Mouse (Mus musculus) stomach, postnatal 0 days (tissue): ENCODE measurements around the gene Dpy19l1. TPM values are rescaled to one million over a fixed set of nuclear protein-coding genes. Genes with fewer than 3 reads are reported as not detected.

Experiments used
- ATAC-seq: fragments of 200-750 bp; cut with Nextera tagmentation; 2 replicates; pipeline ENCODE4 v1.8.0; 2017; ENCODE audit not compliant: low FRiP score, low TSS enrichment
- DNase-seq: peaks from one replicate; pipeline ENCODE4 v3.0.0-alpha.2; 2016; ENCODE audit warnings: low spot score
- H3K27ac ChIP-seq: fragments of 300-500 bp; sonication (generic); replicated peaks from 2 replicates; pipeline ENCODE4 v1.5.1; 2014; ENCODE audit warnings: mild to moderate bottlenecking, control low read depth
- H3K27me3 ChIP-seq: fragments of 300-500 bp; sonication (generic); 2 replicates; pipeline ENCODE4 v1.6.1; 2014; ENCODE audit warnings: low read length; ENCODE audit not compliant: control insufficient read depth, insufficient read depth
- H3K36me3 ChIP-seq: fragments of 300-500 bp; sonication (generic); 2 replicates; pipeline ENCODE4 v1.6.1; 2014; ENCODE audit warnings: low read length, mixed read lengths; ENCODE audit not compliant: control insufficient read depth, insufficient read depth
- H3K4me1 ChIP-seq: fragments of 300-500 bp; sonication (generic); replicated peaks from 2 replicates; pipeline ENCODE4 v1.6.1; 2014; ENCODE audit warnings: antibody characterized with exemption; ENCODE audit not compliant: control insufficient read depth, insufficient read depth
- H3K4me2 ChIP-seq: fragments of 300-500 bp; sonication (generic); replicated peaks from 2 replicates; pipeline ENCODE4 v1.6.1; 2014; ENCODE audit warnings: low read depth, mild to moderate bottlenecking, control low read depth, moderate library complexity
- H3K4me3 ChIP-seq: fragments of 300-500 bp; sonication (generic); 2 replicates; pipeline ENCODE4 v1.5.1; 2014; ENCODE audit warnings: low read depth, low read length, control low read depth
- H3K9ac ChIP-seq: fragments of 300-500 bp; sonication (generic); 2 replicates; pipeline ENCODE4 v1.6.1; 2014; ENCODE audit warnings: mild to moderate bottlenecking, low read length, control low read depth, mixed read lengths
- H3K9me3 ChIP-seq: fragments of 300-500 bp; sonication (generic); 2 replicates; pipeline ENCODE4 v1.6.1; 2016; ENCODE audit warnings: low read length; ENCODE audit not compliant: control insufficient read depth
- CTCF ChIP-seq: IDR thresholded peaks from 2 replicates; pipeline ENCODE4 v1.5.1; 2016; ENCODE audit warnings: antibody characterized with exemption, low read depth, mild to moderate bottlenecking, moderate library complexity
- EP300 ChIP-seq: optimal IDR thresholded peaks from 2 replicates; pipeline ENCODE3; 2016; ENCODE audit warnings: antibody characterized with exemption
- WGBS: fragments of 180-500 bp; shearing (Covaris S2); extraction: QIAGEN DNeasy Blood & Tissue Kit; methylation state at CpG from one replicate; pipeline ENCODE4 v1.1.7; 2014; 5-methylcytosine and 5-hydroxymethylcytosine counted together
- polyA plus RNA-seq: library from polyadenylated mRNA; unstranded; fragments of >200 nt; fragmentation: Nextera tagmentation; extraction: Ambion mirVana; gene quantifications from 2 replicates; pipeline ENCODE4 v1.2.1, GENCODE M21; 2015

Dpy19l1 gene
- polyA plus RNA-seq, 1 experiment from 2014 or later = 5.2 TPM

- no peak overlapping the region for H3K27ac ChIP-seq
These were observed 84.7 kb downstream of the Dpy19l1 start for GRCm38 (mm10) chr9:24418281-24418680.

GRCm38 (mm10) chr9:24411483-24411882 is 91.5 kb downstream of the Dpy19l1 start:
- Histone ChIP-seq H3K36me3 (0 out of 2 replicates have a peak, but pooled peaks cover 8% of the 10 kb centered on the region), H3K4me3 (no peak overlapping the region), H3K4me1 (no peaks in the 10 kb centered on the region), H3K4me2 (no peak overlapping the region), H3K9ac (no peak overlapping the region), H3K9me3 (no peaks in the 10 kb centered on the region), H3K27ac (no peak overlapping the region), H3K27me3 (no peaks in the 10 kb centered on the region)
- TF ChIP-seq EP300 (no peak), CTCF (no peak)
- DNase-seq (no peak), ATAC-seq (no peak)
- 93% methylated on average over 8 of the region's 8 CpGs for WGBS

More at GRCm38 (mm10) chr9:24418281-24418680, 84.7 kb downstream of the Dpy19l1 start:
- Histone ChIP-seq H3K4me3 (no peak overlapping the region), H3K9ac (no peak overlapping the region), H3K4me2 (no peak overlapping the region), H3K9me3 (no peaks in the 10 kb centered on the region), H3K36me3 (0 out of 2 replicates have a peak, but pooled peaks cover 4% of the 10 kb centered on the region), H3K27me3 (no peaks in the 10 kb centered on the region), H3K4me1 (no peaks in the 10 kb centered on the region)
- 91% methylated on average over 5 of the region's 5 CpGs for WGBS
- DNase-seq (no peak), ATAC-seq (no peak)
- TF ChIP-seq CTCF (no peak), EP300 (no peak)

- 94% methylated on average over 1 of the region's 1 CpGs for WGBS
- no peak for TF ChIP-seq EP300
- no peak for TF ChIP-seq CTCF
- no peak for ATAC-seq
These were observed 92.5 kb downstream of the Dpy19l1 start for GRCm38 (mm10) chr9:24410439-24410838.

GRCm38 (mm10) chr9:24407992-24408391 is 94.9 kb downstream of the Dpy19l1 start:
- Histone ChIP-seq H3K4me3 (no peak overlapping the region), H3K9me3 (no peaks in the 10 kb centered on the region), H3K4me1 (no peaks in the 10 kb centered on the region), H3K9ac (no peak overlapping the region), H3K27me3 (no peaks in the 10 kb centered on the region), H3K36me3 (0 out of 2 replicates have a peak, but pooled peaks cover 4% of the 10 kb centered on the region), H3K4me2 (no peak overlapping the region), H3K27ac (no peak overlapping the region)
- WGBS = 70% methylated on average over 3 of the region's 3 CpGs
- no peak for ATAC-seq
- DNase-seq = no peak
- no peak for TF ChIP-seq CTCF
- TF ChIP-seq EP300 = no peak

More at GRCm38 (mm10) chr9:24410439-24410838, 92.5 kb downstream of the Dpy19l1 start:
- no peak overlapping the region for H3K27ac ChIP-seq
- 0 out of 2 replicates have a peak, but pooled peaks cover 8% of the 10 kb centered on the region for H3K36me3 ChIP-seq
- no peak overlapping the region for H3K9ac ChIP-seq
- no peaks in the 10 kb centered on the region for H3K27me3 ChIP-seq
- DNase-seq = no peak
- no peak overlapping the region for H3K4me3 ChIP-seq
- no peaks in the 10 kb centered on the region for H3K4me1 ChIP-seq
- H3K4me2 ChIP-seq = no peak overlapping the region
- no peaks in the 10 kb centered on the region for H3K9me3 ChIP-seq

GRCm38 (mm10) chr9:24394146-24394545 is 108.8 kb downstream of the Dpy19l1 start:
- Histone ChIP-seq H3K36me3 (no peaks in the 10 kb centered on the region), H3K9ac (no peak overlapping the region), H3K27ac (no peak overlapping the region), H3K4me1 (no peaks in the 10 kb centered on the region), H3K9me3 (no peaks in the 10 kb centered on the region), H3K27me3 (no peaks in the 10 kb centered on the region), H3K4me3 (no peak overlapping the region), H3K4me2 (no peak overlapping the region)
- 72% methylated on average over 3 of the region's 3 CpGs for WGBS
- TF ChIP-seq EP300 (no peak), CTCF (no peak)
- DNase-seq = no peak
- ATAC-seq = no peak

- Histone ChIP-seq H3K27ac (no peak overlapping the region), H3K4me2 (no peak overlapping the region), H3K4me3 (no peak overlapping the region), H3K9ac (no peak overlapping the region), H3K9me3 (no peaks in the 10 kb centered on the region), H3K4me1 (no peaks in the 10 kb centered on the region), H3K36me3 (no peaks in the 10 kb centered on the region), H3K27me3 (no peaks in the 10 kb centered on the region)
- 81% methylated on average over 8 of the region's 8 CpGs for WGBS
- no peak for ATAC-seq
- TF ChIP-seq EP300 = no peak
- TF ChIP-seq CTCF = no peak
- no peak for DNase-seq
These were observed 112.1 kb downstream of the Dpy19l1 start for GRCm38 (mm10) chr9:24390807-24391370.
